Mouse (Mus musculus) kidney, postnatal 0 days (tissue): ENCODE results near the gene Dnmt1. TPM values are rescaled to one million over a fixed set of nuclear protein-coding genes. Genes with fewer than 3 reads are reported as not detected.

Source experiments
- ATAC-seq: fragments of 200-750 bp; cut with Nextera tagmentation; replicated peaks from 2 replicates; pipeline ENCODE4 v1.8.0; 2017; ENCODE audit warnings: low read depth, moderate number of reproducible peaks, moderate TSS enrichment, moderate library complexity; ENCODE audit not compliant: low FRiP score
- DNase-seq: peaks from one replicate; pipeline ENCODE4 v3.0.0-alpha.2; 2016; ENCODE audit warnings: low spot score
- H3K27ac ChIP-seq: fragments of 300-500 bp; sonication (generic); 2 replicates; pipeline ENCODE4 v1.5.1; 2014; ENCODE audit warnings: mild to moderate bottlenecking
- H3K27me3 ChIP-seq: fragments of 300-500 bp; sonication (generic); 2 replicates; pipeline ENCODE4 v1.6.1; 2014; ENCODE audit warnings: low read length, mixed read lengths; ENCODE audit not compliant: insufficient read depth
- H3K36me3 ChIP-seq: fragments of 300-500 bp; sonication (generic); 2 replicates; pipeline ENCODE4 v1.6.1; 2014; ENCODE audit warnings: low read length, mixed read lengths; ENCODE audit not compliant: insufficient read depth
- H3K4me1 ChIP-seq: fragments of 300-500 bp; sonication (generic); replicated peaks from 2 replicates; pipeline ENCODE4 v1.6.1; 2014; ENCODE audit warnings: antibody characterized with exemption, low read length, mixed read lengths; ENCODE audit not compliant: insufficient read depth
- H3K4me2 ChIP-seq: fragments of 300-500 bp; sonication (generic); 2 replicates; pipeline ENCODE4 v1.6.1; 2014; ENCODE audit warnings: mild to moderate bottlenecking, low read length, moderate library complexity, mixed read lengths
- H3K4me3 ChIP-seq: fragments of 300-500 bp; sonication (generic); replicated peaks from 2 replicates; pipeline ENCODE4 v1.5.1; 2014; ENCODE audit warnings: low read depth, low read length
- H3K9ac ChIP-seq: fragments of 300-500 bp; sonication (generic); 2 replicates; pipeline ENCODE4 v1.6.1; 2014; ENCODE audit warnings: low read depth, low read length
- H3K9me3 ChIP-seq: fragments of 300-500 bp; sonication (generic); replicated peaks from 2 replicates; pipeline ENCODE4 v1.6.1; 2016; ENCODE audit warnings: low read length, inconsistent platforms, mixed read lengths
- CTCF ChIP-seq: IDR thresholded peaks from 2 replicates; pipeline ENCODE4 v1.5.1; 2016; ENCODE audit warnings: antibody characterized with exemption, low read depth, mild to moderate bottlenecking, moderate library complexity
- WGBS: fragments of 180-500 bp; shearing (Covaris S2); extraction: QIAGEN DNeasy Blood & Tissue Kit; methylation state at CpG from one replicate; pipeline ENCODE4 v1.1.7; 2014; 5-methylcytosine and 5-hydroxymethylcytosine counted together
- polyA plus RNA-seq: library from polyadenylated mRNA; unstranded; fragments of >200 nt; fragmentation: Nextera tagmentation; extraction: Ambion mirVana; gene quantifications from 2 replicates; pipeline ENCODE4 v1.2.1, GENCODE M21; 2015

Gene Dnmt1
- polyA plus RNA-seq, 1 experiment from 2014 or later, result 34.1 TPM

DNA sequence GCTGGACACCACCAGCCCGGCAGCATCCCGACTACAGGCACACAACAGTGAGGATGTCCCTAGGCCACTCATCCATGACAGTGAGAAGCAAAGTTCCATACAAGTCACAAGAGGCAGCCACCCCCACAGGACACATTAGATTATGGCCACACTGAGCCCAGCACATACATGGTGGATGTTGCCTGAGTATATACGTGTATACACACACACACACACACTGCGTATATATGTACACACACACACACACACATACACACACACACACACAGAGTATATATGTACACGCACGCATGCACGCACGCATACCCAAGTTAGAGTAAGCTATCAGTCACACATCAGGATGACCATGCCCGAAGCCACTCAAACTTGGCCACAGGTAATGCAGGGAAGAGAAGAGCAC is 64.3 kb downstream of the Dnmt1 start:
- no peak overlapping the region for H3K4me2 ChIP-seq
- no peak overlapping the region for H3K4me3 ChIP-seq
- H3K9ac ChIP-seq, result no peak overlapping the region
- H3K4me1 ChIP-seq, result peaks cover 8% of the 10 kb centered on the region
- 94% methylated on average over 9 of the region's 9 CpGs for WGBS
- no peak for TF ChIP-seq CTCF
- H3K27me3 ChIP-seq, result no peaks in the 10 kb centered on the region
- peaks cover 54% of the 10 kb centered on the region for H3K36me3 ChIP-seq
- no peak for DNase-seq
- no peak overlapping the region for H3K27ac ChIP-seq
- H3K9me3 ChIP-seq, result no peaks in the 10 kb centered on the region
- no peak for ATAC-seq

- DNase-seq (no peak), ATAC-seq (no peak)
- Histone ChIP-seq H3K4me2 (no peak overlapping the region), H3K9me3 (no peaks in the 10 kb centered on the region), H3K9ac (no peak overlapping the region), H3K4me1 (peaks cover 8% of the 10 kb centered on the region), H3K4me3 (no peak overlapping the region), H3K36me3 (peaks cover 60% of the 10 kb centered on the region), H3K27me3 (no peaks in the 10 kb centered on the region), H3K27ac (no peak overlapping the region)
- TF ChIP-seq CTCF, result no peak
- WGBS, result 90% methylated on average over 15 of the region's 15 CpGs
Observed at GRCm38 (mm10) chr9:20894629-20895028, 65.1 kb downstream of the Dnmt1 start.

- H3K27me3 ChIP-seq, result no peaks in the 10 kb centered on the region
- peaks cover 63% of the 10 kb centered on the region for H3K36me3 ChIP-seq
- H3K9ac ChIP-seq, result no peak overlapping the region
- WGBS, result 83% methylated on average over 13 of the region's 13 CpGs
- H3K4me1 ChIP-seq, result peaks cover 8% of the 10 kb centered on the region
- H3K9me3 ChIP-seq, result no peaks in the 10 kb centered on the region
- no peak overlapping the region for H3K4me2 ChIP-seq
- no peak for TF ChIP-seq CTCF
- no peak overlapping the region for H3K4me3 ChIP-seq
- no peak for ATAC-seq
- no peak for DNase-seq
- H3K27ac ChIP-seq, result no peak overlapping the region
Observed at GRCm38 (mm10) chr9:20893590-20894343, 65.9 kb downstream of the Dnmt1 start.

DNA sequence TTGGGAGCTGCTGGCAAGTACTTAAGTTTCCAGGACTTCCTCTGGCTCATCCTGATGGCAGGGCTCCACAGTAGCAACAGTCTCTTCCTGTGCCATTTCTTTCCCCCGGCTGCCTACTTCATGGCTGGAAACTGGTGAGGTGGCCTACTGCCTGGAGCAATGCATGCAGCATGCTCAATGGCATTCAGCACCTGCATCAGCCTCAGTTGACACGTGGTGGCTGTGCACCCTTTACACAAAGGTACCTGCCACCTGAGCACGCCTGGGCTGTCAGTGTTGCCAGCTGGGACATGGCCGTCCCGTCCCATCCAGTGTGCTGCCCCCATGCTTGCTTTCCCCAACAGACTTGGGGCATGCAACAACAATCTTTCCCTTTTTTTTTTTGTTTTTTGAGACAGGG is 66.6 kb downstream of the Dnmt1 start:
- Histone ChIP-seq H3K4me1 (peaks cover 8% of the 10 kb centered on the region), H3K4me3 (no peak overlapping the region), H3K9me3 (no peaks in the 10 kb centered on the region), H3K36me3 (peaks cover 63% of the 10 kb centered on the region), H3K27me3 (no peaks in the 10 kb centered on the region), H3K9ac (no peak overlapping the region), H3K4me2 (no peak overlapping the region), H3K27ac (no peak overlapping the region)
- DNase-seq, result no peak
- no peak for TF ChIP-seq CTCF
- ATAC-seq, result no peak
- WGBS, result 68% methylated on average over 5 of the region's 5 CpGs

GRCm38 (mm10) chr9:20892104-20892653 is 67.5 kb downstream of the Dnmt1 start:
- Histone ChIP-seq H3K27me3 (no peaks in the 10 kb centered on the region), H3K4me3 (no peak overlapping the region), H3K4me1 (peaks cover 2% of the 10 kb centered on the region), H3K27ac (no peak overlapping the region), H3K9ac (no peak overlapping the region), H3K4me2 (no peak overlapping the region), H3K9me3 (no peaks in the 10 kb centered on the region), H3K36me3 (peaks cover 63% of the 10 kb centered on the region)
- no peak for TF ChIP-seq CTCF
- DNase-seq, result no peak
- WGBS, result 66% methylated on average over 5 of the region's 5 CpGs
- ATAC-seq, result no peak

DNA sequence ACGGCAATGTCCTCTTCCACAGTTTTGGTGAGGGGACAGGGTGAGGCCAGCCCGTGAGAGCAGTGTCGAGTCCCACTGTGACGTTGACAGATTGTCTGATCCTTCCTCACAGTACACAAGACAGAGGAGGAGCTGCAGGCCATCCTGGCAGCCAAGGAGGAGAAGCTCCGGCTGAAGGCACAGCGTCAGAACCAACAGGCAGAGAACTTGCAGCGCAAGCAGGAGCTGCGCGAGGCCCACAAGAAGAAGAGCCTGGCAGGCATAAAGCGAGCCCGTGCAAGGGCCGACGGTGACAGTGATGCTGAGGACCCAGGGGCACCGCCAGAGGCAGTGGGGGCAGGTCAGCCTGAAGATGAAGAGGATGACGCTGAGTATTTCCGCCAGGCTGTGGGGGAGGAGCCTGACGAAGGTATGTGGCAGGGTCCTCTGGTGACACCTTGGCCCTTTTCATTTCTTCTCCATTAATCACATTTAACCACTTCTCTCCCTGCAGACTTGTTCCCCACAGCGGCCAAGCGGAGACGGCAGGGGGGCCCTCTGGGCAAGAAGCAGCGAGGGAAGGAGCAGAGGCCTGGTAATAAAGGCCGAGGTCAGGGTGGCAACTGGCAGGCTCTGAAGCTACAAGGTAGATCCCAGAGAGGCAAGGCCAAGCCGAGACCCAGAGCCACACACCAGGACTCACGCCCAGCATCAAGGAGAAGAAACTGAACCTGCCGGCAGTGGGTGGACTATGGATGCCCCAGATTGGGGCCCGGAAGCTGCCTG is 68.2 kb downstream of the Dnmt1 start:
- Histone ChIP-seq H3K4me2 (no peak overlapping the region), H3K27ac (no peak overlapping the region), H3K27me3 (no peaks in the 10 kb centered on the region), H3K9ac (no peak overlapping the region), H3K4me1 (no peaks in the 10 kb centered on the region), H3K36me3 (peaks cover 63% of the 10 kb centered on the region), H3K4me3 (no peak overlapping the region), H3K9me3 (no peaks in the 10 kb centered on the region)
- TF ChIP-seq CTCF, result no peak
- 66% methylated on average over 26 of the region's 26 CpGs for WGBS
- ATAC-seq (no peak), DNase-seq (no peak)
